Mouse (Mus musculus) limb, embryonic 15.5 days (tissue): Measurements from ENCODE around the gene Sec24c. TPM values are rescaled to one million over a fixed set of nuclear protein-coding genes. Genes with fewer than 3 reads are reported as not detected.
A peak's percentile ranks its signal among the peaks of the same experiment; 100 is the strongest.

Experiments
- ATAC-seq: fragments of 200-750 bp; cut with Nextera tagmentation; 2 replicates; pipeline ENCODE4 v1.8.0; 2017; ENCODE audit warnings: low read depth, moderate TSS enrichment; ENCODE audit not compliant: insufficient number of reproducible peaks, low FRiP score, low TSS enrichment
- H3K27ac ChIP-seq: fragments of 300-500 bp; sonication (generic); 2 replicates; pipeline ENCODE4 v1.5.1; 2015; ENCODE audit warnings: moderate library complexity, mild to moderate bottlenecking, inconsistent platforms
- H3K27me3 ChIP-seq: fragments of 300-500 bp; sonication (generic); 2 replicates; pipeline ENCODE4 v1.6.1; 2015; ENCODE audit warnings: inconsistent platforms
- H3K36me3 ChIP-seq: fragments of 300-500 bp; sonication (generic); 2 replicates; pipeline ENCODE4 v1.6.1; 2015; ENCODE audit warnings: inconsistent platforms
- H3K4me1 ChIP-seq: fragments of 300-500 bp; sonication (generic); 2 replicates; pipeline ENCODE4 v1.6.1; 2015; ENCODE audit warnings: inconsistent platforms
- H3K4me2 ChIP-seq: fragments of 300-500 bp; sonication (generic); 2 replicates; pipeline ENCODE4 v1.6.1; 2015; ENCODE audit warnings: mild to moderate bottlenecking, inconsistent platforms
- H3K4me3 ChIP-seq: fragments of 300-500 bp; sonication (generic); 2 replicates; pipeline ENCODE4 v1.5.1; 2015; ENCODE audit warnings: mild to moderate bottlenecking, inconsistent platforms
- H3K9ac ChIP-seq: fragments of 300-500 bp; sonication (generic); 2 replicates; pipeline ENCODE4 v1.6.1; 2015; ENCODE audit warnings: inconsistent platforms
- H3K9me3 ChIP-seq: fragments of 300-500 bp; sonication (generic); 2 replicates; pipeline ENCODE4 v1.6.1; 2016; ENCODE audit warnings: inconsistent platforms
- WGBS: fragments of 180-500 bp; shearing (Covaris S2); methylation state at CpG from one replicate; pipeline ENCODE4 v1.1.7; 2015; 5-methylcytosine and 5-hydroxymethylcytosine counted together
- polyA plus RNA-seq: library from polyadenylated mRNA; unstranded; fragments of >200 nt; fragmentation: Nextera tagmentation; extraction: Ambion mirVana; gene quantifications from 2 replicates; pipeline ENCODE4 v1.2.1, GENCODE M21; 2015

Gene Sec24c
- polyA plus RNA-seq, 1 experiment from 2014 or later = 79.3 TPM

- Histone ChIP-seq H3K27ac (no peak overlapping the region), H3K4me1 (peaks cover 20% of the 10 kb centered on the region; the same call in 1 of the 2 replicates), H3K4me2 (no peak overlapping the region), H3K9ac (no peak overlapping the region), H3K4me3 (no peak overlapping the region), H3K36me3 (peaks cover 59% of the 10 kb centered on the region), H3K27me3 (no peaks in the 10 kb centered on the region), H3K9me3 (no peaks in the 10 kb centered on the region)
- WGBS = 91% methylated on average over 9 of the region's 9 CpGs
- no peak for ATAC-seq
Observed at GRCm38 (mm10) chr14:20729871-20730270, 55.8 kb downstream of the Sec24c start.

GRCm38 (mm10) chr14:20730853-20731602, 56.9 kb downstream of the Sec24c start:
- no peak overlapping the region for H3K4me2 ChIP-seq
- no peak overlapping the region for H3K9ac ChIP-seq
- peaks cover 55% of the 10 kb centered on the region for H3K36me3 ChIP-seq
- peaks cover 23% of the 10 kb centered on the region for H3K4me1 ChIP-seq
- no peak for ATAC-seq
- H3K27me3 ChIP-seq = no peaks in the 10 kb centered on the region
- H3K4me3 ChIP-seq = no peak overlapping the region
- H3K27ac ChIP-seq = no peak overlapping the region
- WGBS = 82% methylated on average over 9 of the region's 9 CpGs
- H3K9me3 ChIP-seq = no peaks in the 10 kb centered on the region

DNA sequence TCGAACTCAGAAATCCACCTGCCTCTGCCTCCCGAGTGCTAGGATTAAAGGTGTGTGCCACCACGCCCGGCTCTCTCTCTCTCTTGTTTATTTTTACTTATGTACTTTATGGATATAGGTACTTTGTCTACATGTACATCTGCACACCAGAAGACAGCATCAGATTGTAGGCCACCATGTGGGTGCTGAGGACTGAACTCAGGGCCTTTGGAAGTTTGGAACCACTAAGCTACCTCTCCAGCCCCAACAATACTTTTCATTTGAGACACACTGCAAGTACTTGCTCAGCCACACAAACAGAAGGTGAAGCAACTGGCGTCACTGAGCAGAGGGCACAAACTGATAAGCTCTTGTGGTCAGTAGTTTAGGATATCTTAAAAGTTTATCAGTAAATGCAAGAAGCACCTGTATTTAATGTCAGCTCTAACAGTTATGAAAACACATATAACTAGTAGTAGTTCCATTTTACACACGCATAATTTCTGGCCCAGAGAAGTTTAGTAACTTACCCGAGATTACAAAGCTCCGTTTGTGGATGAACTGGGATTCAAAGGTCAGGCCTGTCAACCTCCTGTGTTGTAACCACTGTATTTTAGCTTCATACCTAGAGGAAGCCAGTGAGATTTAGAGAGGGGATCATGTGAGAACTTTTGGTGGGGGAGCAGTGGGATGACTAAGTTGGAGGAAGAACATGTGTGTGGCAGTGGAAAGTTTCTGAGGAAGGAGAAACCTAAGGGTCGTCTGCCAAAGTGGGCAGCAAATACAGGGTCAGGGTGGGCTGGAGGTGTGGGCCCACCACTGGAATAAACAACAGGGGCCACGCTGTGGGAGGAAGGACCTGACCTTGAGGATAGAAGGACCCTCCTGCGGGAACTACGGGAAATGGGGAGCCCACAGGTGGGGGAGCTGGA, 59.2 kb downstream of the Sec24c start:
- Histone ChIP-seq H3K9ac (peak overlapping the region; percentile 90), H3K36me3 (peaks cover 53% of the 10 kb centered on the region), H3K27me3 (no peaks in the 10 kb centered on the region), H3K4me1 (peaks cover 23% of the 10 kb centered on the region), H3K4me2 (peak overlapping the region; percentile 70), H3K9me3 (no peaks in the 10 kb centered on the region), H3K27ac (peak overlapping the region; percentile 95), H3K4me3 (peak overlapping the region; percentile 84)
- no peak for ATAC-seq
- WGBS = 46% methylated on average over 12 of the region's 12 CpGs

DNA sequence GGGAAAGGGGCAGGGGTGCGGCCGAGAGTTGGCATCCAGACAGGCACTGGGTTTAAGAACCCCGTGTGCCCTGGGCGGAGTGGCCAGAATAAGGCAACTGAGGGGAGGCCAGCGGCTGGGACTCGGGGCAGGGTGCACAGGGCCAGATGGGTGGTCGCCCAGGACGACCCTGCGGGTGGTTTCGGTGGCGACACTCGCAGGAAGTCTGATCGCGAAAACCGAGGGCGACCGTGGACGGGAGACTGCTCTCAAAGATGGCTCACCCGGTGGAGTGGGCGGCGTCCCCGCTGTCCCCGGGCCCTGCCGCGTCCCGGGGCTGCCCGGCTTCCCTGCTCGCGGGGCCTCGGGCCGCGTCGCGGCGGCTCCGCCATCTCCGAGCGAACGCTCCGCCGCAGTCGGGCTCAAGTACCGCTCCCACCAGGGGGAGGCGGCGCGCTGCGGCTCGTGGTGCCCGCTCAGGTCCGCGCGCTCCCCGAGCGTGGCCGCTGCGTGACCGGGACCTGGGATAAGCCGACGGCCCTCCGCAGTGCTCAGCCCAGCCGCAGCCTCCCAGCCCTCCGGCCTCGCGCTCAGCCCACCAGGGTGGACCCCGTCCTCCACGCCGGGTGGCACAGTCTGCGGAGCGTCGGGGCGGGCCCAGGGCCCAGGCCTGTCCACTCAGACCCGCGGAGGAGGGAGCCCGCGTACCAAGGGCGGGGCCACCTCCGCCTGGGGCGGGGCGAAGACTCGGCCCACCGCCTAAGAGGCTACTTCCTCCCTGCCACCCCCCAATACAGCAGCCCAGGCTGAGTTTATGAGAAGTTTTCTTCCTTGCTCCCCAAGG, 60.1 kb downstream of the Sec24c start, which contains the start of gene Ndst2:
Ndst2 (minus strand) TSS at position 611 of the 823 bp plus-strand sequence.
- peak; percentile 95 for ATAC-seq
- peak within 1 kb of the TSS; percentile 70 for H3K4me2 ChIP-seq
- peak within 1 kb of the TSS; percentile 95 for H3K27ac ChIP-seq
- H3K9me3 ChIP-seq = no peaks in the 10 kb centered on the region
- H3K36me3 ChIP-seq = peaks cover 52% of the 10 kb centered on the region
- no peaks in the 10 kb centered on the region for H3K27me3 ChIP-seq
- peak within 1 kb of the TSS; percentile 84 for H3K4me3 ChIP-seq
- WGBS = under 1% methylated on average over 81 of the region's 81 CpGs
- peak within 1 kb of the TSS; percentile 90 for H3K9ac ChIP-seq
- peaks cover 23% of the 10 kb centered on the region for H3K4me1 ChIP-seq

- Histone ChIP-seq H3K27me3 (no peaks in the 10 kb centered on the region), H3K9me3 (no peaks in the 10 kb centered on the region), H3K4me1 (peaks cover 23% of the 10 kb centered on the region), H3K4me3 (no peak overlapping the region), H3K36me3 (peaks cover 52% of the 10 kb centered on the region), H3K27ac (peak overlapping the region; percentile 95; the same call in 1 of the 2 replicates), H3K9ac (no peak overlapping the region), H3K4me2 (0 out of 2 replicates have a peak overlapping the region, but pooled peaks have one; percentile 70)
- ATAC-seq = no peak
- WGBS = 55% methylated on average over 2 of the region's 2 CpGs
Observed at GRCm38 (mm10) chr14:20735052-20735451, 60.9 kb downstream of the Sec24c start.

DNA sequence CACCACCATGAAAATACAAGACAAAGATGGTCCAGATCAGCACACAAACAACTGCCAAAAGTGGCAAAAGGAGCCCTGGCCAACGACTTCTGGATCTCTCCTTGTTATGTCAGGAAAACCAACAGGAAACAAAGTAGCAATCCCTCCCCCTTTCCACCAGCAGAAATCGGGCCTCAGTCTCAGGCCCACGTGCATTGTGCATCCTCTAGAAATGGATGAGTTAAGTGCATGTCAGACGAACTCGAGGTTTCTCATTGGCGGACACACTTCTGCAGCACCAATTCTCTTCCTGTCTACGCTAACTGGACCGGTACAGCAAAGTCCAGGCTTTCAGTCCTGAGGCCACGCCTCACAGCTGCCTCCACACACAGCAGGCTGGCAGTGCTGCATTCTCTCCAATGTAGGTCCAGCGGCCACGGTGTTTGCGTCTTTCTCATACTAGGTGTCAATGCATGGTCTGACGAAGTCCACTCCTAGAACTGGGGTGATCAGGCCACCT, 61.8 kb downstream of the Sec24c start:
- H3K4me2 ChIP-seq = no peak overlapping the region
- H3K36me3 ChIP-seq = peaks cover 49% of the 10 kb centered on the region
- no peak overlapping the region for H3K4me3 ChIP-seq
- ATAC-seq = no peak
- H3K9me3 ChIP-seq = no peaks in the 10 kb centered on the region
- H3K4me1 ChIP-seq = peaks cover 23% of the 10 kb centered on the region
- no peaks in the 10 kb centered on the region for H3K27me3 ChIP-seq
- H3K9ac ChIP-seq = no peak overlapping the region
- H3K27ac ChIP-seq = no peak overlapping the region
- WGBS = 79% methylated on average over 13 of the region's 13 CpGs

- no peak overlapping the region for H3K27ac ChIP-seq
- H3K4me3 ChIP-seq = no peak overlapping the region
- no peak overlapping the region for H3K4me2 ChIP-seq
- ATAC-seq = no peak
- peaks cover 56% of the 10 kb centered on the region for H3K36me3 ChIP-seq
- no peak overlapping the region for H3K9ac ChIP-seq
- H3K4me1 ChIP-seq = peaks cover 30% of the 10 kb centered on the region
- H3K27me3 ChIP-seq = no peaks in the 10 kb centered on the region
- no peaks in the 10 kb centered on the region for H3K9me3 ChIP-seq
- whole genome bisulfite sequencing = 36% methylated on average over 14 of the region's 14 CpGs
Observed at GRCm38 (mm10) chr14:20737306-20737705, 63.2 kb downstream of the Sec24c start.

GRCm38 (mm10) chr14:20738511-20738910, 64.4 kb downstream of the Sec24c start:
- no peak for ATAC-seq
- no peak overlapping the region for H3K9ac ChIP-seq
- H3K4me3 ChIP-seq = no peak overlapping the region
- H3K4me1 ChIP-seq = peaks cover 20% of the 10 kb centered on the region
- H3K36me3 ChIP-seq = peaks cover 61% of the 10 kb centered on the region
- H3K27ac ChIP-seq = no peak overlapping the region
- H3K4me2 ChIP-seq = no peak overlapping the region
- 80% methylated on average over 8 of the region's 8 CpGs for WGBS
- H3K9me3 ChIP-seq = no peaks in the 10 kb centered on the region
- H3K27me3 ChIP-seq = no peaks in the 10 kb centered on the region

- peak overlapping the region; percentile 5; the same call in 1 of the 2 replicates for H3K27ac ChIP-seq
- peaks cover 79% of the 10 kb centered on the region for H3K36me3 ChIP-seq
- peaks cover 7% of the 10 kb centered on the region for H3K4me1 ChIP-seq
- no peaks in the 10 kb centered on the region for H3K27me3 ChIP-seq
- H3K9ac ChIP-seq = no peak overlapping the region
- no peaks in the 10 kb centered on the region for H3K9me3 ChIP-seq
- H3K4me2 ChIP-seq = no peak overlapping the region
- 0 out of 2 replicates have a peak, but pooled peaks have one; percentile 21 for ATAC-seq
- no peak overlapping the region for H3K4me3 ChIP-seq
- 75% methylated on average over 9 of the region's 9 CpGs for WGBS
Observed at GRCm38 (mm10) chr14:20741301-20741700, 67.2 kb downstream of the Sec24c start.

- H3K9me3 ChIP-seq = no peaks in the 10 kb centered on the region
- WGBS = 77% methylated on average over 3 of the region's 3 CpGs
- peaks cover 7% of the 10 kb centered on the region for H3K4me1 ChIP-seq
- no peak overlapping the region for H3K4me2 ChIP-seq
- no peak overlapping the region for H3K9ac ChIP-seq
- ATAC-seq = no peak
- no peaks in the 10 kb centered on the region for H3K27me3 ChIP-seq
- H3K4me3 ChIP-seq = no peak overlapping the region
- peaks cover 73% of the 10 kb centered on the region for H3K36me3 ChIP-seq
- no peak overlapping the region for H3K27ac ChIP-seq
Observed at GRCm38 (mm10) chr14:20743614-20744013, 69.5 kb downstream of the Sec24c start.
